Mouse (Mus musculus) limb, embryonic 14.5 days (tissue): Measurements from ENCODE around the gene Tgm6. TPM values are rescaled to one million over a fixed set of nuclear protein-coding genes. Genes with fewer than 3 reads are reported as not detected.

Source experiments
- ATAC-seq: fragments of 200-750 bp; cut with Nextera tagmentation; 2 replicates; pipeline ENCODE4 v1.8.0; 2017; ENCODE audit warnings: low read depth, moderate number of reproducible peaks, moderate TSS enrichment; ENCODE audit not compliant: low FRiP score
- DNase-seq: peaks from one replicate; pipeline ENCODE4 v3.0.0-alpha.2; 2015; ENCODE audit warnings: low spot score
- H3K27ac ChIP-seq: fragments of 300-500 bp; sonication (generic); replicated peaks from 2 replicates; pipeline ENCODE4 v1.5.1; 2014; ENCODE audit warnings: low read depth, mild to moderate bottlenecking, low read length, moderate library complexity, mixed read lengths
- H3K27me3 ChIP-seq: fragments of 300-500 bp; sonication (generic); 2 replicates; pipeline ENCODE4 v1.6.1; 2014; ENCODE audit warnings: low read length, mixed read lengths; ENCODE audit not compliant: control insufficient read depth, insufficient read depth
- H3K36me3 ChIP-seq: fragments of 300-500 bp; sonication (generic); 2 replicates; pipeline ENCODE4 v1.6.1; 2014; ENCODE audit warnings: mild to moderate bottlenecking, low read length, moderate library complexity, mixed read lengths; ENCODE audit not compliant: control insufficient read depth, insufficient read depth
- H3K4me1 ChIP-seq: fragments of 300-500 bp; sonication (generic); 2 replicates; pipeline ENCODE4 v1.6.1; 2014; ENCODE audit warnings: antibody characterized with exemption, low read length, mixed read lengths; ENCODE audit not compliant: control insufficient read depth, insufficient read depth
- H3K4me2 ChIP-seq: fragments of 300-500 bp; sonication (generic); replicated peaks from 2 replicates; pipeline ENCODE4 v1.6.1; 2014; ENCODE audit warnings: low read depth, mild to moderate bottlenecking, low read length, moderate library complexity; ENCODE audit not compliant: severe bottlenecking
- H3K4me3 ChIP-seq: fragments of 300-500 bp; sonication (generic); replicated peaks from 2 replicates; pipeline ENCODE4 v1.5.1; 2014; ENCODE audit warnings: low read length
- H3K9ac ChIP-seq: fragments of 300-500 bp; sonication (generic); 2 replicates; pipeline ENCODE4 v1.6.1; 2014; ENCODE audit warnings: mild to moderate bottlenecking, low read depth, low read length, moderate library complexity; ENCODE audit not compliant: severe bottlenecking
- H3K9me3 ChIP-seq: fragments of 300-500 bp; sonication (generic); 2 replicates; pipeline ENCODE4 v1.6.1; 2016; ENCODE audit warnings: low read length; ENCODE audit not compliant: control insufficient read depth
- POLR2A ChIP-seq: fragments of 200-500 bp; IDR thresholded peaks from 2 replicates; pipeline ENCODE4 v1.8.0; 2012; ENCODE audit warnings: inconsistent platforms, mild to moderate bottlenecking, moderate library complexity, borderline replicate concordance; ENCODE audit not compliant: insufficient read depth, insufficient read length; ENCODE audit errors: extremely low read depth
- WGBS: fragments of 180-500 bp; shearing (Covaris S2); extraction: QIAGEN DNeasy Blood & Tissue Kit; methylation state at CpG from one replicate; pipeline ENCODE4 v1.1.7; 2014; 5-methylcytosine and 5-hydroxymethylcytosine counted together
- polyA plus RNA-seq, 2 experiments: library from polyadenylated mRNA; depleted of rRNA in 1 of 2; stranded (reverse) in 1 of 2; unstranded in 1 of 2; fragments of >200 nt; fragmentation: Nextera tagmentation in 1 of 2; extraction: Ambion mirVana in 1 of 2; gene quantifications; 2 replicates each; pipeline versions ENCODE4 v1.2.1 to v1.2.3; 2012 to 2014

Gene Tgm6
- polyA plus RNA-seq, 2 experiments, result 0.05 TPM; not detected in 1

GRCm38 (mm10) chr2:130146089-130146668 is 34.0 kb downstream of the Tgm6 start:
- Histone ChIP-seq H3K4me2 (no peak overlapping the region), H3K27ac (no peak overlapping the region), H3K9ac (no peak overlapping the region), H3K9me3 (no peaks in the 10 kb centered on the region), H3K36me3 (no peaks in the 10 kb centered on the region), H3K4me1 (no peaks in the 10 kb centered on the region), H3K4me3 (no peak overlapping the region), H3K27me3 (no peaks in the 10 kb centered on the region)
- WGBS, result 67% methylated on average over 5 of the region's 5 CpGs
- ATAC-seq (no peak), DNase-seq (no peak)
- no peak for TF ChIP-seq POLR2A

GRCm38 (mm10) chr2:130155171-130155570 is 43.0 kb downstream of the Tgm6 start:
- WGBS, result 83% methylated on average over 3 of the region's 3 CpGs
- no peak overlapping the region for H3K4me2 ChIP-seq

GRCm38 (mm10) chr2:130155851-130156250 is 43.6 kb downstream of the Tgm6 start:
- Histone ChIP-seq H3K36me3 (no peaks in the 10 kb centered on the region), H3K4me1 (no peaks in the 10 kb centered on the region), H3K4me3 (no peak overlapping the region), H3K27me3 (no peaks in the 10 kb centered on the region), H3K9me3 (no peaks in the 10 kb centered on the region), H3K27ac (no peak overlapping the region), H3K4me2 (no peak overlapping the region), H3K9ac (no peak overlapping the region)
- ATAC-seq (no peak), DNase-seq (no peak)
- no peak for TF ChIP-seq POLR2A

More at GRCm38 (mm10) chr2:130155171-130155570, 43.0 kb downstream of the Tgm6 start:
- Histone ChIP-seq H3K36me3 (no peaks in the 10 kb centered on the region), H3K27ac (no peak overlapping the region), H3K27me3 (no peaks in the 10 kb centered on the region), H3K9me3 (no peaks in the 10 kb centered on the region), H3K4me3 (no peak overlapping the region), H3K4me1 (no peaks in the 10 kb centered on the region), H3K9ac (no peak overlapping the region)
- ATAC-seq (no peak), DNase-seq (no peak)
- no peak for TF ChIP-seq POLR2A

GRCm38 (mm10) chr2:130157231-130158087 is 45.2 kb downstream of the Tgm6 start:
- no peak overlapping the region for H3K27ac ChIP-seq
- no peaks in the 10 kb centered on the region for H3K9me3 ChIP-seq
- no peak overlapping the region for H3K9ac ChIP-seq
- no peak overlapping the region for H3K4me2 ChIP-seq
- 78% methylated on average over 14 of the region's 14 CpGs for WGBS
- H3K4me1 ChIP-seq, result no peaks in the 10 kb centered on the region
- H3K27me3 ChIP-seq, result no peaks in the 10 kb centered on the region
- no peak for TF ChIP-seq POLR2A
- ATAC-seq (no peak), DNase-seq (no peak)
- no peak overlapping the region for H3K4me3 ChIP-seq
- no peaks in the 10 kb centered on the region for H3K36me3 ChIP-seq

- Histone ChIP-seq H3K9ac (no peak overlapping the region), H3K36me3 (no peaks in the 10 kb centered on the region), H3K27me3 (no peaks in the 10 kb centered on the region), H3K4me1 (no peaks in the 10 kb centered on the region), H3K4me2 (no peak overlapping the region), H3K4me3 (no peak overlapping the region), H3K9me3 (no peaks in the 10 kb centered on the region), H3K27ac (no peak overlapping the region)
- WGBS, result 64% methylated on average over 4 of the region's 4 CpGs
- ATAC-seq, result no peak
- no peak for DNase-seq
- no peak for TF ChIP-seq POLR2A
These were observed 45.8 kb downstream of the Tgm6 start for GRCm38 (mm10) chr2:130158088-130158437.

GRCm38 (mm10) chr2:130162701-130163100 is 50.5 kb downstream of the Tgm6 start:
- no peak for TF ChIP-seq POLR2A
- ATAC-seq, result no peak

More at GRCm38 (mm10) chr2:130162701-130163100, 50.5 kb downstream of the Tgm6 start:
- no peaks in the 10 kb centered on the region for H3K9me3 ChIP-seq
- 83% methylated on average over 5 of the region's 5 CpGs for WGBS
- no peak overlapping the region for H3K9ac ChIP-seq
- DNase-seq, result no peak
- H3K4me3 ChIP-seq, result no peak overlapping the region
- H3K4me2 ChIP-seq, result no peak overlapping the region
- H3K36me3 ChIP-seq, result peaks cover 13% of the 10 kb centered on the region
- no peaks in the 10 kb centered on the region for H3K4me1 ChIP-seq
- H3K27ac ChIP-seq, result no peak overlapping the region
- no peaks in the 10 kb centered on the region for H3K27me3 ChIP-seq
